Mouse (Mus musculus) heart, embryonic 10.5 days (tissue): ENCODE results near the gene Ryr1. TPM values are rescaled to one million over a fixed set of nuclear protein-coding genes. Genes with fewer than 3 reads are reported as not detected.
"Not testable (repeated sequence)": the region's sequence is repeated elsewhere in the genome, so short reads cannot be mapped to it uniquely, and the experiment has no call there.

Experiments used
- DNase-seq: peaks from one replicate; pipeline ENCODE4 v3.0.0-alpha.2; 2017; ENCODE audit warnings: low spot score
- H3K27ac ChIP-seq: fragments of 300-500 bp; sonication (generic); 2 replicates; pipeline ENCODE4 v1.5.1; 2016; ENCODE audit warnings: mild to moderate bottlenecking
- H3K27me3 ChIP-seq: fragments of 300-500 bp; sonication (generic); 2 replicates; pipeline ENCODE4 v1.6.1; 2016; ENCODE audit warnings: mild to moderate bottlenecking; ENCODE audit not compliant: poor library complexity, insufficient read depth, severe bottlenecking
- H3K36me3 ChIP-seq: fragments of 300-500 bp; sonication (generic); 2 replicates; pipeline ENCODE4 v1.6.1; 2016; ENCODE audit warnings: mild to moderate bottlenecking, moderate library complexity
- H3K4me1 ChIP-seq: fragments of 300-500 bp; sonication (generic); 2 replicates; pipeline ENCODE4 v1.6.1; 2016; ENCODE audit warnings: mild to moderate bottlenecking
- H3K4me3 ChIP-seq: fragments of 300-500 bp; sonication (generic); 2 replicates; pipeline ENCODE4 v1.5.1; 2016; ENCODE audit warnings: mild to moderate bottlenecking, moderate library complexity
- H3K9me3 ChIP-seq: fragments of 300-500 bp; sonication (generic); 2 replicates; pipeline ENCODE4 v1.6.1; 2016; ENCODE audit warnings: mild to moderate bottlenecking, moderate library complexity
- WGBS: fragments of 180-500 bp; shearing (Covaris S2); methylation state at CpG from one replicate; pipeline ENCODE4 v1.1.7; 2016; 5-methylcytosine and 5-hydroxymethylcytosine counted together
- polyA plus RNA-seq: library from polyadenylated mRNA; unstranded; fragments of >200 nt; fragmentation: Nextera tagmentation; extraction: Ambion mirVana; gene quantifications from 2 replicates; pipeline ENCODE4 v1.2.1, GENCODE M21; 2016

The Ryr1 gene
- polyA plus RNA-seq, 1 experiment from 2014 or later = 0.73 TPM

- no peak for DNase-seq
- Histone ChIP-seq H3K9me3 (peaks cover 5% of the 10 kb centered on the region; the same call in 1 of the 2 replicates), H3K27me3 (peaks cover 59% of the 10 kb centered on the region), H3K4me3 (no peak overlapping the region), H3K27ac (no peak overlapping the region), H3K36me3 (peaks cover 10% of the 10 kb centered on the region; the same call in 1 of the 2 replicates), H3K4me1 (peaks cover 24% of the 10 kb centered on the region)
- WGBS = 2% methylated on average over 5 of the region's 5 CpGs
Observed at GRCm38 (mm10) chr7:29158264-29158663, 33.3 kb upstream of the Ryr1 start.

GRCm38 (mm10) chr7:29155838-29156782 is 31.1 kb upstream of the Ryr1 start, which contains the start of gene Fam98c:
Gene Fam98c (minus strand): TSS chr7:29156234.
- peaks cover 5% of the 10 kb centered on the region; the same call in 1 of the 2 replicates for H3K9me3 ChIP-seq
- DNase-seq = peak; percentile 93
- WGBS = 3% methylated on average over 68 of the region's 68 CpGs
- H3K4me1 ChIP-seq = peaks cover 8% of the 10 kb centered on the region
- peaks cover 6% of the 10 kb centered on the region; the same call in 1 of the 2 replicates for H3K36me3 ChIP-seq
- H3K27ac ChIP-seq = peak within 1 kb of the TSS; percentile 92
- H3K4me3 ChIP-seq = peak within 1 kb of the TSS; percentile 96
- H3K27me3 ChIP-seq = peaks cover 56% of the 10 kb centered on the region

- peak; percentile 91 for DNase-seq
- H3K4me1 ChIP-seq = peaks cover 8% of the 10 kb centered on the region
- 7% methylated on average over 37 of the region's 37 CpGs for WGBS
- peak overlapping the region; percentile 92 for H3K27ac ChIP-seq
- peaks cover 5% of the 10 kb centered on the region; the same call in 1 of the 2 replicates for H3K9me3 ChIP-seq
- H3K27me3 ChIP-seq = peaks cover 50% of the 10 kb centered on the region
- H3K4me3 ChIP-seq = peak overlapping the region; percentile 96
- H3K36me3 ChIP-seq = peaks cover 6% of the 10 kb centered on the region; the same call in 1 of the 2 replicates
Observed at GRCm38 (mm10) chr7:29155196-29155837, 30.3 kb upstream of the Ryr1 start.

- Histone ChIP-seq H3K9me3 (peaks cover 5% of the 10 kb centered on the region; the same call in 1 of the 2 replicates), H3K27me3 (peaks cover 44% of the 10 kb centered on the region), H3K36me3 (peaks cover 6% of the 10 kb centered on the region; the same call in 1 of the 2 replicates), H3K4me1 (peaks cover 8% of the 10 kb centered on the region), H3K27ac (no peak overlapping the region), H3K4me3 (no peak overlapping the region)
- 92% methylated on average over 14 of the region's 14 CpGs for WGBS
- DNase-seq = no peak
Observed at GRCm38 (mm10) chr7:29154018-29154720, 29.2 kb upstream of the Ryr1 start.

GRCm38 (mm10) chr7:29151486-29151885 is 26.5 kb upstream of the Ryr1 start:
- H3K36me3 ChIP-seq = peaks cover 6% of the 10 kb centered on the region; the same call in 1 of the 2 replicates
- H3K9me3 ChIP-seq = peaks cover 5% of the 10 kb centered on the region; the same call in 1 of the 2 replicates
- H3K27ac ChIP-seq = no peak overlapping the region
- no peak overlapping the region for H3K4me3 ChIP-seq
- H3K27me3 ChIP-seq = peaks cover 24% of the 10 kb centered on the region; the same call in 1 of the 2 replicates
- DNase-seq = no peak
- peaks cover 8% of the 10 kb centered on the region for H3K4me1 ChIP-seq
- WGBS = 63% methylated on average over 10 of the region's 10 CpGs

GRCm38 (mm10) chr7:29148771-29149170 is 23.8 kb upstream of the Ryr1 start:
- no peaks in the 10 kb centered on the region for H3K4me1 ChIP-seq
- 83% methylated on average over 15 of the region's 15 CpGs for WGBS
- no peak overlapping the region for H3K27ac ChIP-seq
- no peaks in the 10 kb centered on the region for H3K9me3 ChIP-seq
- H3K4me3 ChIP-seq = no peak overlapping the region
- DNase-seq = no peak
- H3K36me3 ChIP-seq = no peaks in the 10 kb centered on the region
- peaks cover 12% of the 10 kb centered on the region; the same call in 1 of the 2 replicates for H3K27me3 ChIP-seq

GRCm38 (mm10) chr7:29146625-29147367 is 21.8 kb upstream of the Ryr1 start:
- no peaks in the 10 kb centered on the region for H3K9me3 ChIP-seq
- WGBS = 82% methylated on average over 7 of the region's 7 CpGs

GRCm38 (mm10) chr7:29144006-29144405 is 19.0 kb upstream of the Ryr1 start:
- 87% methylated on average over 4 of the region's 4 CpGs for WGBS
- DNase-seq = no peak

More at GRCm38 (mm10) chr7:29146625-29147367, 21.8 kb upstream of the Ryr1 start:
- no peak for DNase-seq
- Histone ChIP-seq H3K36me3 (no peaks in the 10 kb centered on the region), H3K27ac (no peak overlapping the region), H3K4me3 (no peak overlapping the region), H3K27me3 (peaks cover 9% of the 10 kb centered on the region; the same call in 1 of the 2 replicates), H3K4me1 (no peaks in the 10 kb centered on the region)

GRCm38 (mm10) chr7:29141416-29141815 is 16.4 kb upstream of the Ryr1 start:
- Histone ChIP-seq H3K36me3 (no peaks in the 10 kb centered on the region), H3K27me3 (peaks cover 9% of the 10 kb centered on the region), H3K4me3 (no peak overlapping the region), H3K4me1 (no peaks in the 10 kb centered on the region), H3K9me3 (no peaks in the 10 kb centered on the region), H3K27ac (no peak overlapping the region)
- DNase-seq = no peak
- WGBS = 80% methylated on average over 8 of the region's 8 CpGs

More at GRCm38 (mm10) chr7:29144006-29144405, 19.0 kb upstream of the Ryr1 start:
- Histone ChIP-seq H3K36me3 (no peaks in the 10 kb centered on the region), H3K27ac (no peak overlapping the region), H3K4me3 (no peak overlapping the region), H3K9me3 (no peaks in the 10 kb centered on the region), H3K27me3 (no peaks in the 10 kb centered on the region; the same call in 1 of the 2 replicates), H3K4me1 (no peaks in the 10 kb centered on the region)

GRCm38 (mm10) chr7:29139237-29139636 is 14.3 kb upstream of the Ryr1 start:
- Histone ChIP-seq H3K4me1 (peaks cover 12% of the 10 kb centered on the region; the same call in 1 of the 2 replicates), H3K27me3 (peaks cover 27% of the 10 kb centered on the region)
- H3K36me3 ChIP-seq, H3K9me3 ChIP-seq, DNase-seq, H3K4me3 ChIP-seq, H3K27ac ChIP-seq: not testable (repeated sequence)
- 79% methylated on average over 3 of the region's 4 CpGs for WGBS

- no peak overlapping the region for H3K27ac ChIP-seq
- no peak for DNase-seq
- H3K36me3 ChIP-seq = no peaks in the 10 kb centered on the region
- no peaks in the 10 kb centered on the region for H3K9me3 ChIP-seq
- no peak overlapping the region for H3K4me3 ChIP-seq
- H3K27me3 ChIP-seq = peaks cover 27% of the 10 kb centered on the region
- 27% methylated on average over 16 of the region's 16 CpGs for WGBS
- H3K4me1 ChIP-seq = peaks cover 13% of the 10 kb centered on the region; the same call in 1 of the 2 replicates
Observed at GRCm38 (mm10) chr7:29137429-29137828, 12.4 kb upstream of the Ryr1 start.
